8 mouse cellular contexts compared by ENCODE assay signal in the genomic region with DNA sequence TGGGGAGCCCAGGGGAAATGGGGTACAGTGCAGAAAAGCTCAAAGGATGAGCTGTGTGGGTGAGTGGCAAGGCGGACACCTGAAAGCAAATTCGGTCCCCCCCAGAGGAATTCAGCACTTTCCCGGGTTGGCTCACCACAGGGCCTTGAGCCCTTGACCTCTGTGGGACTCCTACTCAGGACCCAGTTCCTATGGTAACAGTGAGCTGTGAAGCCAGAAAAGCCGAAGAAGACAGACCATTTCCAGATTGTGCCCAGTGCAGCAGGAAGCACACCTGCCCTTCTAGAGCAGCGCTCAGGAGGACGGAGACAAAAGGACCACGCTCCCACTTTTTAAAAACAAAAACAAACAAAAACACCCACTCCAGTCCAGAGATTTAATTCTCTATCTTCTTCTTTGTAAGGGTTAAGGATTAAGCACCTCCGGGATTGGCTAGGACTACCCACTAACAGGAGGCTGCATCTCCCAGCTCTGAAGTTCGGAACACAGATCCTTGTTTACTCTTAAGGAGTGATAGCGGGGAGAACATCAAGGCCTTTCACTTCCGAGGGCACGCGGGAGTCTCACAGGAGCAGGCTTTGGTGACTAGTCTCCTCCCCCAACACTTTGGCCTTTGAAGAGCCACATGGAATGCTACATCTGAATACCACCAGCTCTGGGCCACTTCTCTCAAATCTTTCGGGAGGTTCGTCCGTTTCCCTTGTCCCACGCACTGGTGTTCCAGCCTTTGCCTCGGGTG. TPM values are rescaled to one million over a fixed set of nuclear protein-coding genes. Genes with fewer than 3 reads are reported as not detected.
DNase-seq lines count a peak whose midpoint lies in the region; ATAC-seq and TF ChIP-seq lines count a peak whose summit lies in the region.

No protein-coding gene starts in this region.

- WGBS in hindbrain, embryonic 14.5 days = 9% methylated on average over 18 of the region's 18 CpGs
- 7% methylated on average over 18 of the region's 18 CpGs for WGBS in lung, embryonic 14.5 days
- WGBS in stomach, embryonic 14.5 days = 8% methylated on average over 18 of the region's 18 CpGs

- no peaks in the 10 kb centered on the region for H3K36me3 ChIP-seq in hindbrain, embryonic 14.5 days (replicated peaks; ENCODE audit: control insufficient read depth, insufficient read depth)
- H3K36me3 ChIP-seq in lung, embryonic 14.5 days (ENCODE audit: insufficient read depth) = no peaks in the 10 kb centered on the region
- no peaks in the 10 kb centered on the region for H3K36me3 ChIP-seq in stomach, embryonic 14.5 days (ENCODE audit: control insufficient read depth, insufficient read depth, low read length)

- peak; percentile 11 for DNase-seq in gastrocnemius, adult 18-20 months (ENCODE audit: low spot score)
- DNase-seq in gastrocnemius, postnatal 4 days (ENCODE audit: low spot score in 2 of 2) = no peak
- peak; percentile 68 for DNase-seq in embryo, embryonic 10 days (ENCODE audit: low spot score)
- DNase-seq in hindbrain, embryonic 14.5 days (ENCODE audit: low spot score) = no peak
- DNase-seq in lung, embryonic 14.5 days = peak; percentile 65
- DNase-seq in B cell, adult 2 months = no peak
- DNase-seq in layer of hippocampus, adult 18-20 months (ENCODE audit: low spot score in 2 of 2) = no peak

- peak overlapping the region; percentile 21 for H3K4me3 ChIP-seq in hindbrain, embryonic 14.5 days (replicated peaks; ENCODE audit: low read length)
- H3K4me3 ChIP-seq in lung, embryonic 14.5 days (ENCODE audit: low read depth, low read length) = peak overlapping the region; percentile 35
- peak overlapping the region; percentile 28 for H3K4me3 ChIP-seq in stomach, embryonic 14.5 days (ENCODE audit: low read depth, low read length)

- no peak overlapping the region for H3K27ac ChIP-seq in hindbrain, embryonic 14.5 days
- no peak overlapping the region for H3K27ac ChIP-seq in lung, embryonic 14.5 days (ENCODE audit: low read depth)
- no peak overlapping the region for H3K27ac ChIP-seq in stomach, embryonic 14.5 days (ENCODE audit: low read length)

- H3K9me3 ChIP-seq in hindbrain, embryonic 14.5 days (ENCODE audit: control insufficient read depth, low read length) = no peaks in the 10 kb centered on the region
- no peaks in the 10 kb centered on the region for H3K9me3 ChIP-seq in lung, embryonic 14.5 days (ENCODE audit: low read depth, low read length)
- no peaks in the 10 kb centered on the region for H3K9me3 ChIP-seq in stomach, embryonic 14.5 days (ENCODE audit: control insufficient read depth, low read depth, low read length)

- H3K4me1 ChIP-seq in hindbrain, embryonic 14.5 days (replicated peaks; ENCODE audit: control insufficient read depth, insufficient read depth, low read length) = peaks cover 35% of the 10 kb centered on the region
- H3K4me1 ChIP-seq in lung, embryonic 14.5 days (ENCODE audit: insufficient read depth) = peaks cover 20% of the 10 kb centered on the region
- peaks cover 12% of the 10 kb centered on the region; the same call in 1 of the 2 replicates for H3K4me1 ChIP-seq in stomach, embryonic 14.5 days (ENCODE audit: control insufficient read depth, insufficient read depth, low read length)

- no peaks in the 10 kb centered on the region for H3K27me3 ChIP-seq in hindbrain, embryonic 14.5 days (ENCODE audit: control insufficient read depth, insufficient read depth, low read length)
- H3K27me3 ChIP-seq in lung, embryonic 14.5 days (ENCODE audit: insufficient read depth, low read length) = 0 out of 2 replicates have a peak, but pooled peaks cover 5% of the 10 kb centered on the region
- H3K27me3 ChIP-seq in stomach, embryonic 14.5 days (ENCODE audit: control insufficient read depth, insufficient read depth, low read length) = no peaks in the 10 kb centered on the region

- H3K4me2 ChIP-seq in hindbrain, embryonic 14.5 days (replicated peaks) = peak overlapping the region; percentile 55
- peak overlapping the region; percentile 72 for H3K4me2 ChIP-seq in lung, embryonic 14.5 days
- H3K4me2 ChIP-seq in stomach, embryonic 14.5 days (replicated peaks; ENCODE audit: low read depth, low read length) = peak overlapping the region; percentile 64

- peak overlapping the region; percentile 24; the same call in 1 of the 2 replicates for H3K9ac ChIP-seq in hindbrain, embryonic 14.5 days
- peak overlapping the region; percentile 52 for H3K9ac ChIP-seq in lung, embryonic 14.5 days
- peak overlapping the region; percentile 21; the same call in 1 of the 2 replicates for H3K9ac ChIP-seq in stomach, embryonic 14.5 days (replicated peaks; ENCODE audit: low read depth, low read length)

- no peak for TF ChIP-seq CTCF in lung, embryonic 14.5 days (IDR thresholded peaks at IDR 0.05; ENCODE audit: low read depth)

- ATAC-seq in hindbrain, embryonic 14.5 days (ENCODE audit: low FRiP score) = no peak
- ATAC-seq in lung, embryonic 14.5 days (ENCODE audit: insufficient read depth) = no peak
- ATAC-seq in stomach, embryonic 14.5 days (ENCODE audit: insufficient number of reproducible peaks, insufficient read depth, low FRiP score, low read depth) = peak; percentile 16; the same call in 1 of the 2 replicates

RNA-seq across cellular contexts. Expression of a gene that starts 31.0 kb away (rescaled TPM):
- total RNA-seq in gastrocnemius, adult 18-20 months (2021) = 10 to 100 TPM; 10.4 to 11.5 TPM
- 10 to 100 TPM; 18.4 to 19.5 TPM for total RNA-seq in gastrocnemius, postnatal 4 days (2021)
- polyA plus RNA-seq in hindbrain, embryonic 14.5 days (2014; fragmentation: Nextera tagmentation; extraction: Ambion mirVana) = 3.1 and 4.6 TPM in 2 replicates
- 6.0 and 6.2 TPM in 2 replicates for polyA plus RNA-seq in lung, embryonic 14.5 days (2014; fragmentation: Nextera tagmentation; extraction: Ambion mirVana)
- polyA plus RNA-seq in stomach, embryonic 14.5 days (2014; fragmentation: Nextera tagmentation; extraction: Ambion mirVana) = 5.3 and 6.0 TPM in 2 replicates
- 10 to 100 TPM; 38.6 to 40.1 TPM for total RNA-seq in layer of hippocampus, adult 18-20 months (2021)

RNA-seq across cellular contexts. Expression of a gene that starts 31.0 kb away (rescaled TPM):
- total RNA-seq in gastrocnemius, adult 18-20 months (2021) = 10 to 100 TPM; 89.2 to 93.1 TPM
- total RNA-seq in gastrocnemius, postnatal 4 days (2021) = 10 to 100 TPM; 56.3 to 63.4 TPM
- polyA plus RNA-seq in hindbrain, embryonic 14.5 days (2014; fragmentation: Nextera tagmentation; extraction: Ambion mirVana) = 27.3 and 27.8 TPM in 2 replicates
- 28.1 and 29.0 TPM in 2 replicates for polyA plus RNA-seq in lung, embryonic 14.5 days (2014; fragmentation: Nextera tagmentation; extraction: Ambion mirVana)
- 37.5 and 37.9 TPM in 2 replicates for polyA plus RNA-seq in stomach, embryonic 14.5 days (2014; fragmentation: Nextera tagmentation; extraction: Ambion mirVana)
- 10 to 100 TPM; 47.1 to 50.6 TPM for total RNA-seq in layer of hippocampus, adult 18-20 months (2021)

Comparison
In these comparisons a context has a peak if more than half of its experiments do, and no peak if none do; other contexts are left out.
1. DNase-seq: peak in gastrocnemius, adult 18-20 months (single experiment), embryo, embryonic 10 days (single experiment) and lung, embryonic 14.5 days (single experiment); none in gastrocnemius, postnatal 4 days (0 of 2), hindbrain, embryonic 14.5 days (single experiment), B cell, adult 2 months (0 of 2) and layer of hippocampus, adult 18-20 months (0 of 2).
2. Peak in every context shown above with its lines, with median percentiles within 50 percentile points of each other: H3K4me2 ChIP-seq, H3K4me3 ChIP-seq and H3K9ac ChIP-seq.